Mouse (Mus musculus) liver, embryonic 14.5 days (tissue): ENCODE measurements around the gene Ints13. TPM values are rescaled to one million over a fixed set of nuclear protein-coding genes. Genes with fewer than 3 reads are reported as not detected.

ENCODE experiments used
- ATAC-seq: fragments of 200-750 bp; cut with Nextera tagmentation; 2 replicates; pipeline ENCODE4 v1.8.0; 2017; ENCODE audit warnings: moderate number of reproducible peaks, mild to moderate bottlenecking, moderate library complexity; ENCODE audit not compliant: insufficient read depth
- DNase-seq, 3 experiments: peaks; one replicate each; pipeline ENCODE4 v3.0.0-alpha.2; 2012 to 2013; ENCODE audit warnings: low read depth in 3 of 3, low spot score in 3 of 3
- H3K27ac ChIP-seq: fragments of 300-500 bp; sonication (generic); 2 replicates; pipeline ENCODE4 v1.5.1; 2014; ENCODE audit warnings: moderate library complexity, mild to moderate bottlenecking, control low read depth, inconsistent platforms
- H3K27me3 ChIP-seq: fragments of 300-500 bp; sonication (generic); 2 replicates; pipeline ENCODE4 v1.6.1; 2014; ENCODE audit warnings: mild to moderate bottlenecking, low read length, moderate library complexity; ENCODE audit not compliant: control insufficient read depth, insufficient read depth
- H3K36me3 ChIP-seq: fragments of 300-500 bp; sonication (generic); replicated peaks from 2 replicates; pipeline ENCODE4 v1.6.1; 2014; ENCODE audit warnings: low read depth; ENCODE audit not compliant: control insufficient read depth, insufficient read depth
- H3K4me1 ChIP-seq, 2 experiments: fragments of 200-500 bp in 1 of 2; fragments of 300-500 bp in 1 of 2; sonication (generic) in 1 of 2; replicated peaks; 2 replicates each; pipeline ENCODE4 v1.6.1; 2012 to 2014; ENCODE audit warnings: antibody characterized with exemption in 1 of 2, inconsistent platforms in 1 of 2, low read length in 1 of 2; ENCODE audit not compliant: control insufficient read depth in 2 of 2, insufficient read depth in 2 of 2
- H3K4me2 ChIP-seq: fragments of 300-500 bp; sonication (generic); 2 replicates; pipeline ENCODE4 v1.6.1; 2014; ENCODE audit warnings: low read depth, mild to moderate bottlenecking, control low read depth, moderate library complexity
- H3K4me3 ChIP-seq, 2 experiments: fragments of 200-500 bp in 1 of 2; fragments of 300-500 bp in 1 of 2; sonication (generic) in 1 of 2; 2 replicates each; pipeline ENCODE4 v1.5.1; 2012 to 2014; ENCODE audit warnings: low read depth in 2 of 2, low read length in 2 of 2, mild to moderate bottlenecking in 2 of 2, control low read depth in 1 of 2, inconsistent platforms in 1 of 2, moderate library complexity in 1 of 2; ENCODE audit not compliant: insufficient read depth in 1 of 2
- H3K9ac ChIP-seq: fragments of 300-500 bp; sonication (generic); replicated peaks from 2 replicates; pipeline ENCODE4 v1.6.1; 2014; ENCODE audit warnings: mild to moderate bottlenecking, control low read depth, moderate library complexity
- H3K9me3 ChIP-seq: fragments of 300-500 bp; sonication (generic); 2 replicates; pipeline ENCODE4 v1.6.1; 2016; ENCODE audit warnings: low read length, mixed read lengths; ENCODE audit not compliant: control insufficient read depth
- CTCF ChIP-seq: IDR thresholded peaks from 2 replicates; pipeline ENCODE4 v1.5.1; 2016; ENCODE audit warnings: antibody characterized with exemption, low read depth, control low read depth
- EP300 ChIP-seq: IDR thresholded peaks from 2 replicates; pipeline ENCODE4 v1.6.1; 2016; ENCODE audit warnings: antibody characterized with exemption, low read depth
- WGBS: fragments of 180-500 bp; shearing (Covaris S2); extraction: QIAGEN DNeasy Blood & Tissue Kit; methylation state at CpG from one replicate; pipeline ENCODE4 v1.1.7; 2014; ENCODE audit not compliant: insufficient replicate concordance; 5-methylcytosine and 5-hydroxymethylcytosine counted together
- polyA plus RNA-seq, 2 experiments: library from polyadenylated mRNA; depleted of rRNA in 1 of 2; stranded (reverse) in 1 of 2; unstranded in 1 of 2; fragments of >200 nt; fragmentation: Nextera tagmentation in 1 of 2; extraction: Ambion mirVana in 1 of 2; gene quantifications; 2 replicates each; pipeline versions ENCODE4 v1.2.1 to v1.2.3; 2012 to 2014

Gene Ints13
- polyA plus RNA-seq, 2 experiments = 23.2 to 29.0 TPM

DNA sequence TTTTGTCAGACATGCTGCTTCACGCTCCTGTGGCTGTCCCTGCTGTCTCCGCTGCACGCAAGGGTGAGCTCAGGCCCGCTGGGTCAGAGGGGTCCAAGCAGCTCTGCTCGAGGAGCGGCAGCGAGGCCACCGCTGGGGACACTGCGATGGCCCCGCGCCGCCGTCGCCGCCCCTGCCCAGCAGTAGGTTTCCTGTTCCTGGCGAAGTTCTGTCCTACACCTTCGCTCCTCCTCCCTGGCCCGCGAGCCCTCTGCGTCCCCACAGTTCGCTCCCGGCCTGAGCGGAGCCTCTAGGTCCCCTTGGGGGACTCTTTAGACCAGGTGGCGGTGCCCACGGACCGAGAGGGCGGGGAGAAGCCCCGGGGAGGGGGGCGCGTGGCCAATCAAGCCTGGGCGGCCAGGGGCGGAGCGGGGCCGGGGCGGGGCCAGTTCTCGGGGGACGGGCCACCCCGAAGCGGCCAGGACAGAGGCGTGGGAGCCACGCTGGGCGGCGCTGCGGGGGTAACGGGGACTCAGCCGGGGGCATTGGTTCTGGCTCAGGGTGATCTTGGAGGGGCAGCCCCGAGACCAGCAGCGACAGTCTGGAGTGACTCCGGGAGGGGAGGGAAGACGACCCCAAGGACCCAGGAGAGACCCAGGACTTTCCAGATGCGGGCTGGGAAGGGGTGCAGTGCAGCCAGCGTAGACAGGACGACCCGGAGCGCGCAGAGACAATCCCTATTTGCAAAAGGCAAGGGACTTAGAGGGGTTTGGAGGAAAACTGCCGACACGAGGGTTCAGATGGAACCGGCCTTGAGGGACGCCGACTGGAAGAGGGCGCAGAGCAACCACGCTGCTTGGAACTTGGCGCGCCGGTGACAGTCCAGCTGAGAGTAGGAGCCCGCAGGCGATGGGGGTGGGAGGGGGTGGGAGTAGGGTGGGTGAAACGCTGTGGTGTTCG is 75.5 kb downstream of the Ints13 start, which contains the start of gene Itpr2:
Gene Itpr2 (minus strand): TSS at position 358 of the 939 bp plus-strand sequence.
- H3K9me3 ChIP-seq = no peaks in the 10 kb centered on the region
- no peaks in the 10 kb centered on the region for H3K36me3 ChIP-seq
- peak within 1 kb of the TSS; percentile 24 for H3K9ac ChIP-seq
- DNase-seq (peak; percentile 36 to 62 (median 61)), ATAC-seq (peak; percentile 85)
- H3K4me3 ChIP-seq = peak within 1 kb of the TSS; percentile 55 to 68
- no peak within 1 kb of the TSS for H3K27ac ChIP-seq
- no peak for TF ChIP-seq EP300
- TF ChIP-seq CTCF = 0 out of 2 replicates have a peak, but pooled peaks have one; percentile 7
- peak within 1 kb of the TSS; percentile 63 for H3K4me2 ChIP-seq
- under 1% methylated on average over 70 of the region's 70 CpGs for WGBS
- H3K27me3 ChIP-seq = peaks cover 8% of the 10 kb centered on the region
- H3K4me1 ChIP-seq = peaks cover 0 to 12% of the 10 kb centered on the region in 2 experiments; a peak in 2 of 4 replicates

DNA sequence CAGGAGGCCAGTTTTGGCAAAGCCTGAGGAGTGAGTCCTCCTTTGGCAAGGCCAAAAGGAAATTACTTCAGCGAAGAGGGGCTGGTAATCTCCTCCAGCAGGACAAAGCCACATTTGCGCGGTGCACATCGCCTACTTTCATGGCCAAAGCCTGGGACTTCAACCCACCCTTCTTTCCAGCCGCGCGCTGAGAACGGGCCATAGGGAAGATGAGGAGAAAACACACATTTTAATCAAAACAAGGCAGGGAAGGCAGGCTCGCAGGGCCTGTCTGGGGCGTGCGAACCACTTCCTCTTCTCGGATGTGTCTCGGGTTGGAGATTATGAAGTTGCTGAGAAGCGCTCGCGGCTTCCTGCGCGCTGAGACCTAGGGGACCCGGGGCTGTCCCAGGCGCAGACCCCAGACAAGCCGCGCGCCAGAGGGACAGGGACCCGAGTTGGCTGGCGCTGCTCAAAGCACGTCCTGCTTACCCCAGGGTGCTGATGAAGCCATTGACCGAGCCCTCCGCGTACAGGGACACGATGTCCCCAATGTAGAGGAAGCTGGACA is 76.2 kb downstream of the Ints13 start:
- Histone ChIP-seq H3K4me3 (peak overlapping the region; percentile 55 to 68), H3K36me3 (no peaks in the 10 kb centered on the region), H3K9ac (peak overlapping the region; percentile 24; the same call in 1 of the 2 replicates), H3K4me2 (peak overlapping the region; percentile 63), H3K9me3 (no peaks in the 10 kb centered on the region), H3K4me1 (peaks cover 0 to 12% of the 10 kb centered on the region in 2 experiments; a peak in 2 of 4 replicates), H3K27me3 (peaks cover 8% of the 10 kb centered on the region), H3K27ac (no peak overlapping the region)
- no peak for TF ChIP-seq EP300
- DNase-seq (peak in 2 of 3 experiments; percentile 4 to 22), ATAC-seq (peak; percentile 16)
- under 1% methylated on average over 30 of the region's 30 CpGs for WGBS

DNA sequence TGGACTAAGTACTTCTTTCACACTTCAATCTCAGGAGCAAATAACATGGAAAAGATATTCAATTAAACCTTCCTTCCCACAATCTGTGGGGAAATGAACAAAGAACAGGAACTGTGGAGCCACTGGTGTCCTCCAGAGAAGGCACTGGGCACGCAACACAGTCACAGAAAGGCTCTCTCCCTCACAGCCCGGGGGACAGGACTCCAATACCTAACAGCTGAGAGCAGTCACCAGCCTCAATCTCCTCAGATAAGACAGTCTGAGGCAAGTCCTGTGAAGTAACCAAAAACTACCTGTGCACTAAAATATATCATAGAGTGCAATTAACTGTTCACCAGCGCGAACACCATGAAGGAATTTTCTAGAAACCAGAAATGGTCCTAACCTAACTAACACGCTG is 76.9 kb downstream of the Ints13 start:
- DNase-seq (no peak), ATAC-seq (no peak)
- H3K4me2 ChIP-seq = peak overlapping the region; percentile 63
- H3K4me3 ChIP-seq = no peak overlapping the region
- H3K4me1 ChIP-seq = peaks cover 0 to 12% of the 10 kb centered on the region in 2 experiments; a peak in 2 of 4 replicates
- H3K27me3 ChIP-seq = peaks cover 8% of the 10 kb centered on the region
- H3K9me3 ChIP-seq = no peaks in the 10 kb centered on the region
- H3K36me3 ChIP-seq = no peaks in the 10 kb centered on the region
- no peak for TF ChIP-seq CTCF
- no peak for TF ChIP-seq EP300
- 45% methylated on average over 5 of the region's 5 CpGs for WGBS
- H3K27ac ChIP-seq = no peak overlapping the region
- H3K9ac ChIP-seq = no peak overlapping the region

DNA sequence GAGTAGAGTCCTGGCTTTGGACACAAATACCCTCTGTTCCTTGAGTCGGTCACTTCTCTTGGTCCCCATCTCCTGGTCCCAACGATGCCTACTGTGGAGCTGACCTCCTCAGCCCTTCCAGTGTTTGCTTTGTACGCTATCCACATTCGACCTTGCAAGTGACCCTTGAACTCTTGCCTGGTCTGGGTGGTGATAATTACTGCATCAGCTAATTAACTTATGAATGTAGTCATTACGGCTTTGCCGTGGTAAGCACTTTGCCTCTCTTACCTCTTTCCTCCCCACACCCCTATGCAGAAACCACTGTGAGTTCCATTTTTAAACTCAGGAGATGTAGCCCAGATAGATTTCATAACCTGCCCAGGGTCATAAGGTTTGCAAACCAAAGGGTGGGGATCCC is 77.4 kb downstream of the Ints13 start:
- DNase-seq (no peak), ATAC-seq (no peak)
- TF ChIP-seq EP300 (no peak), CTCF (no peak)
- Histone ChIP-seq H3K27me3 (peaks cover 8% of the 10 kb centered on the region), H3K4me3 (no peak overlapping the region), H3K27ac (no peak overlapping the region), H3K4me1 (peaks cover 0 to 12% of the 10 kb centered on the region in 2 experiments; a peak in 2 of 4 replicates), H3K9ac (no peak overlapping the region), H3K9me3 (no peaks in the 10 kb centered on the region), H3K4me2 (0 out of 2 replicates have a peak overlapping the region, but pooled peaks have one; percentile 8), H3K36me3 (no peaks in the 10 kb centered on the region)
- 64% methylated on average over 6 of the region's 6 CpGs for whole genome bisulfite sequencing

Other genes with a start within 250 kb of the Ints13 start
- 0.53 and 0.64 TPM in 2 replicates for gene Itpr2, start 75.6 kb downstream of the Ints13 start, polyA plus RNA-seq (2012; rRNA removed)
- 1.7 and 2.5 TPM in 2 replicates for gene Itpr2, start 75.6 kb downstream of the Ints13 start, polyA plus RNA-seq (2014; fragmentation: Nextera tagmentation; extraction: Ambion mirVana)
- 23.3 and 42.1 TPM in 2 replicates for gene Fgfr1op2, start 632 bp downstream of the Ints13 start, polyA plus RNA-seq (2012; rRNA removed)
- gene Fgfr1op2, start 632 bp downstream of the Ints13 start, polyA plus RNA-seq (2014; fragmentation: Nextera tagmentation; extraction: Ambion mirVana) = 92.6 and 99.8 TPM in 2 replicates
- gene Med21, start 64.7 kb upstream of the Ints13 start, polyA plus RNA-seq (2012; rRNA removed) = 34.7 and 44.7 TPM in 2 replicates
- gene Med21, start 64.7 kb upstream of the Ints13 start, polyA plus RNA-seq (2014; fragmentation: Nextera tagmentation; extraction: Ambion mirVana) = 64.1 and 65.8 TPM in 2 replicates
- gene Tm7sf3, start 65.0 kb upstream of the Ints13 start, polyA plus RNA-seq (2012; rRNA removed) = 9.4 and 11.2 TPM in 2 replicates
- 24.8 and 27.6 TPM in 2 replicates for gene Tm7sf3, start 65.0 kb upstream of the Ints13 start, polyA plus RNA-seq (2014; fragmentation: Nextera tagmentation; extraction: Ambion mirVana)
- 1.3 and 1.7 TPM in 2 replicates for gene Stk38l, start 147.2 kb upstream of the Ints13 start, polyA plus RNA-seq (2012; rRNA removed)
- gene Stk38l, start 147.2 kb upstream of the Ints13 start, polyA plus RNA-seq (2014; fragmentation: Nextera tagmentation; extraction: Ambion mirVana) = 3.8 and 4.4 TPM in 2 replicates
- 0.47 and 0.49 TPM in 2 replicates for gene Arntl2, start 218.2 kb upstream of the Ints13 start, polyA plus RNA-seq (2012; rRNA removed)
- gene Arntl2, start 218.2 kb upstream of the Ints13 start, polyA plus RNA-seq (2014; fragmentation: Nextera tagmentation; extraction: Ambion mirVana) = 0.08 and 0.10 TPM in 2 replicates